Mouse (Mus musculus) small intestine, adult 2 months (tissue): ENCODE measurements around the gene Foxp4. TPM values are rescaled to one million over a fixed set of nuclear protein-coding genes. Genes with fewer than 3 reads are reported as not detected.

Experiments
- H3K27ac ChIP-seq: fragments of 200-500 bp; 2 replicates; pipeline ENCODE4 v1.5.1; 2012; ENCODE audit warnings: low read depth, low read length, control low read depth, inconsistent platforms; ENCODE audit not compliant: insufficient read depth
- H3K27me3 ChIP-seq: fragments of 200-500 bp; 2 replicates; pipeline ENCODE4 v1.6.1; 2012; ENCODE audit warnings: mild to moderate bottlenecking, moderate library complexity, low read length, inconsistent platforms; ENCODE audit not compliant: control insufficient read depth, insufficient read depth
- H3K36me3 ChIP-seq: fragments of 200-500 bp; 2 replicates; pipeline ENCODE4 v1.6.1; 2012; ENCODE audit warnings: mild to moderate bottlenecking, low read length, control low read depth, inconsistent platforms; ENCODE audit not compliant: control insufficient read depth, insufficient read depth
- H3K4me1 ChIP-seq: fragments of 200-500 bp; 2 replicates; pipeline ENCODE4 v1.6.1; 2012; ENCODE audit warnings: low read length, inconsistent platforms, mixed read lengths; ENCODE audit not compliant: control insufficient read depth, insufficient read depth, insufficient read length
- H3K4me3 ChIP-seq: fragments of 200-500 bp; 2 replicates; pipeline ENCODE4 v1.5.1; 2012; ENCODE audit warnings: low read depth, mild to moderate bottlenecking, control low read depth, inconsistent platforms, low read length, moderate library complexity
- CTCF ChIP-seq: fragments of 200-500 bp; IDR thresholded peaks from 2 replicates; pipeline ENCODE4 v1.5.1; 2012; ENCODE audit warnings: low read depth, mild to moderate bottlenecking, control low read depth, inconsistent platforms, low read length, moderate library complexity, mixed read lengths; ENCODE audit not compliant: insufficient replicate concordance, insufficient read length; ENCODE audit errors: extremely low read depth
- POLR2A ChIP-seq: fragments of 200-500 bp; IDR thresholded peaks from 2 replicates; pipeline ENCODE4 v1.6.1; 2012; ENCODE audit warnings: low read depth, mild to moderate bottlenecking, control low read depth, inconsistent platforms, low read length, moderate library complexity
- WGBS: fragments of 180-500 bp; shearing (Covaris S2); methylation state at CpG from one replicate; pipeline ENCODE4 v1.1.7; 2018; 5-methylcytosine and 5-hydroxymethylcytosine counted together
- polyA plus RNA-seq: library from polyadenylated mRNA; depleted of rRNA; stranded (reverse); fragments of >200 nt; gene quantifications from 2 replicates; pipeline ENCODE4 v1.2.3, GENCODE M21; 2012

Gene Foxp4
- polyA plus RNA-seq, 1 experiment = 126 TPM

DNA sequence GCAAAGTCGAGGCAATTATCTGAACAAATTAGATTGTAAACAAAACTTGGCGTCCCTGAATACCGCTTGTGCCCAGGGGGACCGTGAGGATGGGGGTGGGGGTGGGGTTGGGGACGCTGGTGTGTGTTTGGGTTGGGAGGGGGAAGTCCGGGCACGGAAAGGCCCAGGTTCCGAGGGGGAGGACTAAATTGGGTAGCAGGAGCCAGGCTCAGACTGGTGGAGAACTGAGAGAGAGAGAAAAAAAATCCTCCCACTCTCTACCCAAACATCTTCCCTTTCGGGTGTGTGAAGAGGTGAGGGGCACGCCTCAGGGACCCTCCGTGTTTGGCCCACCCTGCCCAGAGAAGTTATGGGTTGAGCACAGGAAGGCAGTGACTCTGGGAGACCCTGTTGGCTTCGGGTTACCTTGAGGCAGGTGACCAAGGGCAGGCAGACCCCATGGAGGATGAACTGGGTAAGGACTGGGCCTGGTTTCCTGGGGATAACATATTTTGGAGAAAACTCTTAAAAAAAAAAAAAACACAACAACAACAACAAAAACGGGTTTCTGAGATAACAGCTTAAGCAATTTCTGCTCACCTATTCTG is 988 bp upstream of the Foxp4 start:
- TF ChIP-seq POLR2A = no peak
- TF ChIP-seq CTCF = no peak
- 6% methylated on average over 13 of the region's 13 CpGs for WGBS

DNA sequence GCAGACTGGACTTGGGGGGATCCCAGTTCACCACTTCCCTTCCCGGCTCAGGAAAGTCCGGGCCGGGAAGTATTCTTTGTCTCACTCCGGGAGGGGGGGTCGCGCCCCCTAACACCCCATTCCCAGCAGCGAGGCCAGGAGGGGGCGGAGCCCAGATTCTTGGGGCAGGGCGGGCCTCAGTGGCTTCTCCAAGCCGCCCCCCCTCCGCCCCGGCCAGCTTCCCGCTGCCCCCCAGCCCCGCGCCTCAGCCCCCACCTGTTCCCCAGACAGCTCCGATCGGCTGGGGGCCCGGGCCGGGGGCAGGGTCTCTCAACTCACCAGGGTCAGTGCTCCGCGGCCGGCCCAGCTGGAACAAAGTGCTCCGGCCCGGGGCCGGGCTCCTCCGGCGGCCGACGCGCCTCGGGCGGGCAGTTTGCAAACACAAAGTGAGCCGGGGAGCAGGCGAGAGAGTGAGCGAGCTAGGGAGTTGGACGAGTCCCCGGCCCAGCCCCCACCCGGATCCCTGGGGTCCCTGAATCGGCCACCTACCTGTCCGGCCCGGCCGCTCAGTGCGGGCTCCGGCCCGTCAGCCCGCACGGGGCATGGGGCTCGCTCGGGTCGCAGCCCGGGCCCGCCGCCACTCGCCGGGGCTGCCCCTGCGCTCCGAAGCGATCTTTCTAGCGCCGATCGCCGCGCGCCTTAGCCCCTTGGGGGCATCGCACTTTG is 615 bp downstream of the Foxp4 start:
- under 1% methylated on average over 64 of the region's 65 CpGs for WGBS
- Histone ChIP-seq H3K4me3 (peak overlapping the region; percentile 99), H3K27ac (peak overlapping the region; percentile 79), H3K27me3 (no peaks in the 10 kb centered on the region), H3K36me3 (no peaks in the 10 kb centered on the region), H3K4me1 (peaks cover 16% of the 10 kb centered on the region)
- TF ChIP-seq CTCF = no peak
- TF ChIP-seq POLR2A = no peak

More for the DNA sequence above, 988 bp upstream of the Foxp4 start:
- H3K36me3 ChIP-seq = no peaks in the 10 kb centered on the region
- no peaks in the 10 kb centered on the region for H3K27me3 ChIP-seq
- peaks cover 16% of the 10 kb centered on the region for H3K4me1 ChIP-seq
- H3K4me3 ChIP-seq = peak overlapping the region; percentile 99
- peak overlapping the region; percentile 38 for H3K27ac ChIP-seq

DNA sequence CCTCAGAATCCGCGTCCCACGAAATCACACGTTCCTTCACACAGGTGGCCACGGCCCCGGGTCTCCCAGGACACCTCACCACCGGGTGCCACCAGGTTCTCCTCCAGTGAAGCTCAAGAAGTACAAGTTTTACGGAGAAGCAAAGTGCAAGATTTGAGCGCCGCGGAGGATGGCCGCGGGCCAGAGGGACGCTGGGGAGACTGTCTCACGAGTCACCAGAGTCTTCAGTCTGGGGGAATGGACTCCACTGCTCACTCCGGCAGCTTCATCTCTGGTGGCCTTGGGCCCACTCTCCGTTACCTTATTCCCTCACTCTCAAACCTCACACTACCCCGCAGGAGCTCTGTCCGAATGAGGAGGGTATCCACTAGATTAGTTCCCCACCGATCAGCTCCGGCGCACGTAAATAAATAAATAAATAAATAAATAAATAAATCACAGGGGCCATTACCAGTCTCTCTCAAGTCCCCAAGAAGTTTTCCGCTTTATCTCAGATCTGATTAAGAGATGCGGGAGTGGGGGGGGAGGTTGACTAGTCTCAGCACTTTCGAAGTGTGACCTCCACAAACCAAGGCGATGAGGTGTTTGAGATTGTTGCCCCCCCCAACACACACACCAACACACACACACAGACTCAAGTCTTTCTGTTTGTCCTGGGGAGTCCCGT is 1.3 kb downstream of the Foxp4 start:
- Histone ChIP-seq H3K27me3 (no peaks in the 10 kb centered on the region), H3K4me3 (peak overlapping the region; percentile 99), H3K27ac (no peak overlapping the region), H3K36me3 (no peaks in the 10 kb centered on the region), H3K4me1 (peaks cover 19% of the 10 kb centered on the region)
- WGBS = 2% methylated on average over 28 of the region's 28 CpGs
- TF ChIP-seq POLR2A = no peak

DNA sequence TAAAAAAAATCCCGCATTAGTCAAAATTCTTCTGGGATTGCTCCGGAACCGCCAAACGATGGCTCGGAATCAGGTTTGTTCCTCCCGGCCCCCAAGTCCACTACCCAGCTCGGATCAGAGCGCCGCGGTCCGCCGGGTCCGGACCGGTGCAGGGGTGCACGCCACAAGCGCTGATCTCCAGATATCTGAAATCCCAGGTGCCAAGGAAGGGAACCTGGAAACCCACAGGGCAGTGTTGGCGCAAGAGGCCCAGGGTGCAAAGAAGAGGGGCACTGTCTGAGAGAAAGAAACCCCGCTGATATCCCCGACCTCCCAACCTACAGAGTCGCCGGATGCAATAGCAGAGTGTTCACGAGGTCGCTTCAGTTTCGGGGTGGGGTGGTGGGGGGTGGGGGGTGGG is 1.9 kb downstream of the Foxp4 start:
- Histone ChIP-seq H3K4me1 (peaks cover 24% of the 10 kb centered on the region), H3K27me3 (no peaks in the 10 kb centered on the region), H3K36me3 (no peaks in the 10 kb centered on the region), H3K27ac (no peak overlapping the region), H3K4me3 (peak overlapping the region; percentile 99)
- WGBS = 2% methylated on average over 24 of the region's 24 CpGs
- no peak for TF ChIP-seq POLR2A
- no peak for TF ChIP-seq CTCF

DNA sequence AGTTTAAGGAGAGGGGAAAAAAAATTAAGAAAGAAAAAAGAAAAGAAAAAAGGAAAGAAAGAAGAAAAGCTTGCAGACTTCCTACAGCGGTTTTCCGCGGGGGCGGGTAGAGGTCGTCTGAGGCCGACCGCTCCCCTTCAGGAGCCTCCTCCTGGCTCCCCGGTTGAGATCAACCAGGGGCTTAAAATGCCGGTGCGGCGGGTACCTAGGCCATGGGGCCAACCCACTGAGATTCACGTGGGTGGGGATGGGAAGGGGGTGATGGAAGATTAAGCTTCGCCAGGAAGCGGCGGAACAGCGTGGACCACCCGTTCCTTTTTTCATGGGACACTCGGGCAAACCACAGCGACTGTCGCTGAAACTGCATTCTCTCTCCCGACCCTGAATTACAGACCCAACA is 2.3 kb downstream of the Foxp4 start:
- WGBS = 5% methylated on average over 21 of the region's 21 CpGs
- TF ChIP-seq POLR2A = no peak
- no peak for TF ChIP-seq CTCF
- Histone ChIP-seq H3K27me3 (no peaks in the 10 kb centered on the region), H3K4me1 (peaks cover 24% of the 10 kb centered on the region), H3K27ac (no peak overlapping the region), H3K4me3 (peak overlapping the region; percentile 99), H3K36me3 (no peaks in the 10 kb centered on the region)

DNA sequence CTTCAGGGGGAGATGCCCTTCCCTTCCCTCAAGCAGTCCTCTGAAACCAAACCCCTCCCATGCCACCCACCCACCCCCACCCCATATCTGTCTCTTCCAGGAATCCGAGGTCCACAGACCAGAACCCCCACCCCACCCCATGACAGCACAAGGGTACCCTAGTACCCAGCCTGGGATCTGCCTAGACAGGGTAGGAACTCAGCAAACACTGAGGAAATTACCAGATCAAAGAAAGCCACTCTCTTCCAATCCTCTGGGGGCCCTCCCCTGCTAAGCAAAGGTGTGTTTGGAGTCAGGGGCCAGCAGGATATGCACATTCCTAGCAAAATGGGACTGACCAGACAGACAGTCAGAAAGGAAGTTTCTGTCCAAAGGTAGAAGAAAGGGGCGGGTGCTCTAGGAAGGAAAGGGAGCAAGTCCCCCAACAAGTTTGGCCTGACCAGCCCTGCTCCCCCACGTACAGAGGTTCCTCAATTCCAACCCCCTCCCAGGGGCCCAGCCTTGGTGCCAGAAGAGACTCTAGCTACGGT is 3.2 kb downstream of the Foxp4 start:
- no peak overlapping the region for H3K27ac ChIP-seq
- H3K4me3 ChIP-seq = peak overlapping the region; percentile 15; the same call in 1 of the 2 replicates
- WGBS = 35% methylated on average over 4 of the region's 4 CpGs
- no peak for TF ChIP-seq POLR2A
- TF ChIP-seq CTCF = no peak
- H3K4me1 ChIP-seq = peaks cover 21% of the 10 kb centered on the region
- no peaks in the 10 kb centered on the region for H3K27me3 ChIP-seq
- H3K36me3 ChIP-seq = 0 out of 2 replicates have a peak, but pooled peaks cover under 1% of the 10 kb centered on the region

DNA sequence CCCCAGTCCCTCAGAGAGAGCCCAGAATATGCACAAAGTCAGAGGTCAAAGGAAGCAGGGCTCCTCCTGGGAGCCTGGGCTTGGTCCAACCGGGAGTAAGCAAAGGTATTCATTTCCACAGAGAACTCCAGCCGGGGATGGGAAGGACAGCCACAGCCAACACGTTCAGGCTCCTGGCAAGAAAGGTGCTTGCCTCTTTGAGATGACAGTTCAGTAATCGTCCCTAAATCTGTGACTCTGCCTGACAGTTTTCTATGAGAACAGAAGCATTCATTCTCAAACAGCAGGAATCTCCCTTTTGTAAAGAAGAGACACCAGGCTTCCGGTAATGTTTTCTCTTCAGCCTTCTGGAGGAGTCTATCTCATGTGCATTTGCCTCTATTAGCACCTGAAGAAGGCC is 4.6 kb downstream of the Foxp4 start:
- WGBS = 39% methylated on average over 5 of the region's 5 CpGs
- H3K36me3 ChIP-seq = 0 out of 2 replicates have a peak, but pooled peaks cover 4% of the 10 kb centered on the region
- H3K4me3 ChIP-seq = no peak overlapping the region
- no peak overlapping the region for H3K27ac ChIP-seq
- H3K4me1 ChIP-seq = peaks cover 15% of the 10 kb centered on the region
- no peaks in the 10 kb centered on the region for H3K27me3 ChIP-seq
- no peak for TF ChIP-seq CTCF
